Mouse (Mus musculus): ENCODE results near the gene Ptprg. TPM values are rescaled to one million over a fixed set of nuclear protein-coding genes. Genes with fewer than 3 reads are reported as not detected.

Ptprg gene
- total and polyA plus RNA-seq, 3 experiments, result 25.1 to 57.1 (median 54.0) TPM

DNA sequence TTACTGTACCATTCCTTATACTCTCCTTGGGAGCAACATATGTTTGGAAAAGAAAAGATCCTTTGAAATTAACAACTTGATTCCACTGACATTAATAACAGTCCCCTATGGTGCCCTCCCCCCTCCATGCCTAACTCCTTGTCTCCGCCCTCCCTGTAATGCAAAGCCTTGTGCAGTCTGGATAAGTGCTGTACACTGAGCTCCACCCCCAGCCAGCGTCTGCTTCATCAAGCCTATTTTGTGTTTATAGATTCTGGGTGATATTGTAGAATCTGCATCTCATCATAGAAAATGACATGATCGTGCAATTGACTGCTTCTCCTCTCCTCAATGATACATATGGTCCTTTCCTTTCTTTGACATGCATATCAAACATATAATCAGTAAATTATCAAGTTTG is 337.6 kb downstream of the Ptprg start:
- H3K27ac ChIP-seq, result no peak overlapping the region
- peaks cover 11% of the 10 kb centered on the region for H3K4me1 ChIP-seq (ENCODE audit: control insufficient read depth, insufficient read depth, low read length)
- no peak overlapping the region for H3K4me3 ChIP-seq
- H3K9ac ChIP-seq (ENCODE audit: low read depth, low read length), result no peak overlapping the region
- TF ChIP-seq POLR2A (IDR thresholded peaks at IDR 0.05; ENCODE audit: insufficient read depth, low read depth, low read length) (no peak), CTCF (IDR thresholded peaks at IDR 0.05) (no peak), EP300 (IDR thresholded peaks at IDR 0.05; ENCODE audit: insufficient read depth, low read depth, low read length) (no peak)
- 91% methylated on average over 3 of the region's 3 CpGs for WGBS
- intact Hi-C loops (cut with DNase I), result no loop called here
- H3K27me3 ChIP-seq (ENCODE audit: control insufficient read depth, insufficient read depth, low read length), result no peaks in the 10 kb centered on the region
- no peak for DNase-seq
- H3K36me3 ChIP-seq (ENCODE audit: control insufficient read depth, insufficient read depth, low read length), result peaks cover 16% of the 10 kb centered on the region
- H3K79me2 ChIP-seq (replicated peaks; ENCODE audit: control insufficient read depth, insufficient read depth, low read length), result peaks cover 2% of the 10 kb centered on the region; the same call in 1 of the 2 replicates

DNA sequence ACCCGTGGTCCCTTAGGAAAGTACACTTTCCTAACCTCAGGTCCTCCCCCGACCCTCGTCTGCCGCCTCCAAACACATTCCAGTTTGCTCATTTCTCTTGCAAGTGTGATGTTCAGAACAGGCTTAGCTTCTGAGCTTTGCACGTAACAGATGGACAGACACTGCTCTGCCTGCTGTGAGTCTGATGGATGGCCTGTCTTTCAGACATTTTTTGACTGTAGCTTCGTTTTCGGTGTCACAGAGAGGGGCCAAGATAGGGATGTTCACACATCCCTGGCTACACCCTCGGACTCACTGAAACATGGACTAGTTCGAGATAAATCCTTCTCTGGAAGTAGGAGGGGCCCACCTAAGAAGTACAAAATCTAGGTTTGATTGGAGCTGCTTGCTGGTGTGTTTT is 339.3 kb downstream of the Ptprg start:
- intact Hi-C loops (cut with DNase I), result no loop called here
- no peak for DNase-seq
- Histone ChIP-seq H3K4me1 (ENCODE audit: control insufficient read depth, insufficient read depth, low read length) (peaks cover 6% of the 10 kb centered on the region), H3K27ac (no peak overlapping the region), H3K27me3 (ENCODE audit: control insufficient read depth, insufficient read depth, low read length) (no peaks in the 10 kb centered on the region), H3K4me3 (no peak overlapping the region), H3K9ac (ENCODE audit: low read depth, low read length) (no peak overlapping the region), H3K36me3 (ENCODE audit: control insufficient read depth, insufficient read depth, low read length) (peaks cover 17% of the 10 kb centered on the region), H3K79me2 (replicated peaks; ENCODE audit: control insufficient read depth, insufficient read depth, low read length) (no peaks in the 10 kb centered on the region; the same call in 1 of the 2 replicates)
- WGBS, result 58% methylated on average over 9 of the region's 9 CpGs
- TF ChIP-seq POLR2A (IDR thresholded peaks at IDR 0.05; ENCODE audit: insufficient read depth, low read depth, low read length) (no peak), CTCF (IDR thresholded peaks at IDR 0.05) (no peak), EP300 (IDR thresholded peaks at IDR 0.05; ENCODE audit: insufficient read depth, low read depth, low read length) (no peak)

DNA sequence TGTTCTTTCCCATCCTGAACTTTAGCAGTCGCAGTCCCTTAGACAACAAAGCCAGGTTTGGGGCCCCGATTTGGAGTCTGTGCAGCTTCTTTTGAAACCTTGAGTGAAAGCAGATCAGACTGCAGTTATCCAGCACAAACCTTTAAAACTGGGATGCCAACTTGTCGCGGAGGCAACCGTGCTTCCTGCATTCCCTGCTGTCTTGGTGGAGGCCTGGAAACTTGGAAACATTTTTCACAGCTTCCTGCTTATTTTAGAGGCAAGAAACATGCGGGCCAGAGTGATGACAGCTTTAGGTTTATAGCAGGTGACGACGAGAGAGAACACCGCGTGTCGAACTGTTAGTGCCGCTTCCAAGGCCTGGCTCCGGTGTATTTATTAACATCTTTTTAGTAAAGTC is 342.2 kb downstream of the Ptprg start:
- Histone ChIP-seq H3K4me3 (no peak overlapping the region), H3K27me3 (ENCODE audit: control insufficient read depth, insufficient read depth, low read length) (no peaks in the 10 kb centered on the region), H3K9ac (ENCODE audit: low read depth, low read length) (no peak overlapping the region), H3K79me2 (replicated peaks; ENCODE audit: control insufficient read depth, insufficient read depth, low read length) (no peaks in the 10 kb centered on the region; the same call in 1 of the 2 replicates), H3K36me3 (ENCODE audit: control insufficient read depth, insufficient read depth, low read length) (peaks cover 13% of the 10 kb centered on the region), H3K27ac (peak overlapping the region; percentile 23; the same call in 1 of the 2 replicates), H3K4me1 (ENCODE audit: control insufficient read depth, insufficient read depth, low read length) (peaks cover 6% of the 10 kb centered on the region)
- intact Hi-C loops (cut with DNase I), result no loop called here
- TF ChIP-seq CTCF (IDR thresholded peaks at IDR 0.05) (no peak), EP300 (IDR thresholded peaks at IDR 0.05; ENCODE audit: insufficient read depth, low read depth, low read length) (no peak), POLR2A (IDR thresholded peaks at IDR 0.05; ENCODE audit: insufficient read depth, low read depth, low read length) (no peak)
- 52% methylated on average over 13 of the region's 13 CpGs for WGBS
- no peak for DNase-seq

DNA sequence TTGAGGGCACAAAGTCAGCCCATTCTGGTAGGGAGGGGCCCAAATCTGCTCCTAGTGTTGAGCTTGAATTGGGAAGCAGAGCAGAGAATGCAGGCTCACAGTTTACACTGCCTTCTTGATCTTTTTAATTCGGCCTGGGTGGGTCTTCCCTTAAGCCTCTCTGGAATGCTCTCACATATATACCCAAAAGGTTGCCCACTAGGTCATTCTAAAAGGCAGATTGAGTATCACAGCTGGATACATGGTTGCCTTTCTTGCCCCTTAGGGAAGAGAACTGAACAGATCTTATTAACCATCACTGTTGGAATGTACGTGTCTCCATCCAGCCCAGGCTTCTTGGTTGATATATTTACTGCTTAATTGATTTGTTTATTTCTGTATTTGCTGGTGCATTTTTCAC is 349.5 kb downstream of the Ptprg start:
- intact Hi-C loops (cut with DNase I), result no loop called here
- no peak overlapping the region for H3K9ac ChIP-seq (ENCODE audit: low read depth, low read length)
- 75% methylated on average over 2 of the region's 2 CpGs for WGBS
- H3K27me3 ChIP-seq (ENCODE audit: control insufficient read depth, insufficient read depth, low read length), result no peaks in the 10 kb centered on the region
- H3K4me3 ChIP-seq, result no peak overlapping the region
- no peaks in the 10 kb centered on the region; the same call in 1 of the 2 replicates for H3K79me2 ChIP-seq (replicated peaks; ENCODE audit: control insufficient read depth, insufficient read depth, low read length)
- TF ChIP-seq EP300 (IDR thresholded peaks at IDR 0.05; ENCODE audit: insufficient read depth, low read depth, low read length) (no peak), CTCF (IDR thresholded peaks at IDR 0.05) (no peak)
- no peak overlapping the region for H3K27ac ChIP-seq
- no peak for DNase-seq
- H3K4me1 ChIP-seq (ENCODE audit: control insufficient read depth, insufficient read depth, low read length), result no peaks in the 10 kb centered on the region; the same call in 1 of the 2 replicates
- H3K36me3 ChIP-seq (ENCODE audit: control insufficient read depth, insufficient read depth, low read length), result no peaks in the 10 kb centered on the region; the same call in 1 of the 2 replicates

DNA sequence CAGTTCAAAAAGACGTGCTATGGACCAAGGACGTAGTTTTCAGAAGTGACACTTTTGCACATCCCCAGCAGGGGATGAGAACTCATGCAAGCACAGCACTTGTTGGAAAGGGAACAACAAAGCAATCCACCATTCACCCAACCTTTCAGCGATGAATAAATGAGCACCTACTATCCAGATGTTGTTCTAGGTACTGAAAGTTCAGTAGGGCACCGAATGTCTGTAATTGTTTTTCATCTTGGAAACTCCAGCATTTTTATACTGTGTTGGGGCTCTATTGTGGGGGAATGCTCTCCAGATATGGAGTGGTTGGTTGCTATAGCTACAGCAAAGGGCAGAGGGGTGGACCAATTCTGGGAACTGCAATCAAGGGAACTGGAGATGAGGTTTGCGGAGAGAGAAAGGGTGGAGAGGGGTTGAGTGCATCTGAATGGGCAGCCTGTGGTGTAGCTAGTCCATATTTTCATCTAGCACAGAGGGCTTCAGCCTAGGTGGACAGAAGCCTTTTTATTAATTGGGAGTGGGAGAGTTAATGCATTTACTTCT is 352.9 kb downstream of the Ptprg start:
- no peak overlapping the region for H3K4me3 ChIP-seq
- no peak overlapping the region for H3K9ac ChIP-seq (ENCODE audit: low read depth, low read length)
- DNase-seq, result no peak
- intact Hi-C loops (cut with DNase I), result no loop called here
- peaks cover 6% of the 10 kb centered on the region for H3K4me1 ChIP-seq (ENCODE audit: control insufficient read depth, insufficient read depth, low read length)
- H3K79me2 ChIP-seq (replicated peaks; ENCODE audit: control insufficient read depth, insufficient read depth, low read length), result peaks cover 2% of the 10 kb centered on the region
- H3K27me3 ChIP-seq (ENCODE audit: control insufficient read depth, insufficient read depth, low read length), result no peaks in the 10 kb centered on the region
- H3K36me3 ChIP-seq (ENCODE audit: control insufficient read depth, insufficient read depth, low read length), result no peaks in the 10 kb centered on the region; the same call in none of the 2 replicates
- 85% methylated on average over 5 of the region's 5 CpGs for WGBS
- no peak overlapping the region for H3K27ac ChIP-seq
- TF ChIP-seq EP300 (IDR thresholded peaks at IDR 0.05; ENCODE audit: insufficient read depth, low read depth, low read length) (no peak), POLR2A (IDR thresholded peaks at IDR 0.05; ENCODE audit: insufficient read depth, low read depth, low read length) (no peak), CTCF (IDR thresholded peaks at IDR 0.05) (no peak)

DNA sequence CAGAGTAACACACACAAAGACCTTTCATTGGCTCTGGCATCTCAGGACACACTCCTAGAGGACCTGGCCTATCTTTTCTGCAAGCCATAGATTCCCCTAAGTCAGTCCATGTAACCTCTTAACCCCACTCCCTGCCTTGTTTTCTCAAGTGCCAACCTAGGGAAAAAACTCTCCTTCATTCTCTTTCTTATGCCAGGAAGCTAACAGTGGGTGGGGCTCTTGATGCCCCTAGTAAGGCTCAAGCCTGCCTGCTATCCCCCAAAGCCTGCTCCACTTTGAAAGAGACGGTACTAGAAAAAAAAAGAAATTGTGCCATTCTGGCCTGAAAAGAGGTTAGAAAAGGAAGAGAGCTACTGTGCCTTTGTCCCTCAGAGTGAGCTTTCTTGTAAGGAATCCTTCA is 358.9 kb downstream of the Ptprg start:
- Histone ChIP-seq H3K4me3 (no peak overlapping the region), H3K27me3 (ENCODE audit: control insufficient read depth, insufficient read depth, low read length) (no peaks in the 10 kb centered on the region), H3K79me2 (replicated peaks; ENCODE audit: control insufficient read depth, insufficient read depth, low read length) (peaks cover 2% of the 10 kb centered on the region), H3K9ac (ENCODE audit: low read depth, low read length) (no peak overlapping the region), H3K36me3 (ENCODE audit: control insufficient read depth, insufficient read depth, low read length) (no peaks in the 10 kb centered on the region; the same call in none of the 2 replicates), H3K4me1 (ENCODE audit: control insufficient read depth, insufficient read depth, low read length) (peaks cover 6% of the 10 kb centered on the region), H3K27ac (no peak overlapping the region)
- TF ChIP-seq EP300 (IDR thresholded peaks at IDR 0.05; ENCODE audit: insufficient read depth, low read depth, low read length) (no peak), CTCF (IDR thresholded peaks at IDR 0.05) (no peak), POLR2A (IDR thresholded peaks at IDR 0.05; ENCODE audit: insufficient read depth, low read depth, low read length) (no peak)
- intact Hi-C loops (cut with DNase I), result no loop called here
- DNase-seq, result no peak
- 93% methylated on average over 1 of the region's 1 CpGs for WGBS
